Mouse (Mus musculus) erythroblast, adult 5-6 weeks (primary cell): ENCODE results near the gene Pkn1. TPM values are rescaled to one million over a fixed set of nuclear protein-coding genes. Genes with fewer than 3 reads are reported as not detected.

Experiments used
- ATAC-seq: replicated peaks from 2 replicates; pipeline ENCODE4 v1.8.0; 2016; ENCODE audit warnings: moderate number of reproducible peaks, mild to moderate bottlenecking, moderate TSS enrichment, inconsistent platforms; ENCODE audit not compliant: poor library complexity, low FRiP score, severe bottlenecking
- total RNA-seq, 2 experiments: library from RNA; stranded (forward) in 1 of 2; stranded (reverse) in 1 of 2; fragments of 150-400 nt in 1 of 2; fragments of 200-764, 138-1000 nt in 1 of 2; gene quantifications; 2 replicates each; pipeline versions ENCODE4 v1.2.3 to v1.2.4; 2015 to 2017; ENCODE audit warnings: low replicate concordance in 2 of 2

The Pkn1 gene
- total RNA-seq, 2 experiments from 2014 or later: 5.2 to 30.6 TPM

DNA sequence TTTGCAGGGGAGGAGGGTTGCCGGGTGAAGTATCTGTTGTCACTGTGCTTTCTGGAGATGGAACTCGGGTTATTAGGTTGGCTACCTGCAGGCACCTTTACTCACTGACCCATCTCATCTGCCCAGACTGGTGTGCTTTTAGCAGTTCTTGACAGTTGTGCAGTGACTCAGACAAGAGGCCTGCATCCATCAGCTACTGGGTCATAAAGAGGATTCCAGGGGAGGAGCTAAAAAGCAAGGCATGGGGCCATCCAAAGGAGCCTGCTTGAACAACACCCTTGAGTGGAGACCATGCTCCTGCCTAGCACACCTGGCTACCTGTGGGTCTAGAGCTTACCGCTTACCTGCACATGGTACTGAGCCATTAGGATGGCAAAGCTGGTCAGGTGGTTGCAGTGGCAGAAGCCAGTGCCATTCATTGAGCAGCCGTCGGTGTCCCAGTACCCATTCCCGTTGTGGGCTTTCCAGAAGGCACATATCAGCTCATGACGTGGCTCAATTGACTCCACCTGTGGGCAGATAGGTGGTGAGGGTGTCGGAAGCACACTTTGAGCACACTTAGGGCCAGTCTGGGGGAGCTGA, 26.6 kb upstream of the Pkn1 start:
- no peak for ATAC-seq

GRCm38 (mm10) chr8:83724697-83725482, 25.9 kb upstream of the Pkn1 start:
- peak; percentile 64 for ATAC-seq

DNA sequence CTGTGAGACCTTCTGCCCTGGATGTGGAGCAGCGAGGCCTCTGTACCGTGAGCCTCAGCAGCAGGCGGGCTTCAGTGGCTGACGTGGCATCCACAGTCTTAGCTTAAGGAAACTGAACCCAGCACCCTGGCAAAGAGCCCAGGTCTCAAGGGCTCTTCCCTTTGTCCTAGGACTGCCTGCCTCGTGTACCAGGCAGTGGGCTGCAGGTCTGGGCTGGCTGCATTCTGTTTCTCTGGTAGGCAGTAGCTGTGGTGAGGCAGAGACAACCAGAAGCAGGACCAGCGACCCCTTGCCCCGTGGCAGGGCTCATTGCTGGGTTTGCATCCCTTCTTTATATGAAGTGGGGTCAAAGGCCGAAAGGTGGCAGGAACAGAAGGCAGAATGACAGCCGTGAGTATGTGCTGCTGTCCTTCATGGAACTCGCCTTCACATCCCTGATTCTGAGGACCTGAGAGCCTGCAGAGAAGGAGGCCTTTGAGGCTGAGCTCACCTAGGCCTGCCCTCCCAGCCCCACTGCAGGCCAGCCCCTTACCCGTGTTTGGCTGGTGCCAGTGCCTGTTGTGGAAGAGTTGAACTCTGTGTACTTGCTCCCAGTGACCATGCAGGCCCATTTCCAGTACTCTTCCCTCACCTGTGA, 24.6 kb upstream of the Pkn1 start:
- no peak for ATAC-seq

GRCm38 (mm10) chr8:83722631-83723030, 23.7 kb upstream of the Pkn1 start:
- no peak for ATAC-seq

DNA sequence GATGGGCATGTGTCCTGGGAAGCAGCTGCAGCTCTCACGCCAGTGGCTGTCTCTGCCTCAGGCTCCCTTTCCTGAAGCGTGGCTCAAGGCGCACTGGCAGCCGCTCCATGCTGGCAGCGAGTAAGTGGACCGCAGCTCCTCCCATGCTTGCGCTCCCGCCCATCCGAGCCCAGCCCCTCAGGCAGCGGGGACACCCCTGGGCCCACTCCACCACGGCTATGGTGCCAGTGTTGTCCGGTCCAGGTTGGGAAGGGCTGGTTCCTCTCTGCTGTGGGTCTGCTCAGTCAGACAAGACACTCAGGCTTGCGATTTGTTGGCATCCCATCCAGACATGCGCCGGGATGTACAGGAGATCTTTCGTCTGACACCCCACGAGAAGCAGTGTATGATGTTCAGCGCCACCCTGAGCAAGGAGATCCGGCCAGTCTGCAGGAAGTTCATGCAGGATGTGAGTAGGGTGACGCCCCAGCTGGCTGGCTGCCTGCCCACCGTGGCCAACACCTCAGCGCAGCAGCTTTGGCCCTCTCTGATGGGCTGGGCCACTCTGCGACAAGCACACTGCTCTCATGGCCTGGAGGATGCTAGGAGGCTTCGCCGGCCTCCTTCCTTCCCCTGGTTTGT, 22.5 kb upstream of the Pkn1 start:
- ATAC-seq: no peak

- no peak for ATAC-seq
These were observed 20.7 kb upstream of the Pkn1 start for GRCm38 (mm10) chr8:83719693-83720092.

GRCm38 (mm10) chr8:83719048-83719447, 20.1 kb upstream of the Pkn1 start:
- no peak for ATAC-seq

DNA sequence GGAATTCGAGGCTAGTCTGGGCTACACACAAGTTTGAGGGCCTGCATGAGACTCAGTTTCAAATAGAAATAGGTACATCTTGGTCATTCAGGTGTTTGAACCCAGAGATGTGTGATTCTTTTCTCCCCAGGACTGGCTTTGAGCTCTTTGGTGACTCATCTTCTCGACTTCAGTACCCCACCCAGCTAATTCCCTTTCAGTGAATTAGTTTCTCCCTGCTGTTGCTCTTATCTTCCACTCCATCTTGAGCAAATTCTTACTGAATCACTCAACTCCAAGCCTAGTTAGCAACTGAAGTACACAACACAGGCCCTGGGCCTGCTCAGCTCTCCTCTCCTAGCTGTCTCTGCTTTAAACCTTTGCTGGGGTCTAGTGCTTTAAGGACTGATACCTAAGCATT, 17.6 kb upstream of the Pkn1 start:
- peak; percentile 52 for ATAC-seq

- no peak for ATAC-seq
These were observed 16.8 kb upstream of the Pkn1 start for GRCm38 (mm10) chr8:83715771-83716170.

- ATAC-seq: peak; percentile 96
These were observed 16.2 kb upstream of the Pkn1 start, which contains the start of gene Ddx39 for GRCm38 (mm10) chr8:83715031-83715690. Ddx39 (plus strand) TSS chr8:83715177.

- peak; percentile 41 for ATAC-seq
These were observed 15.7 kb upstream of the Pkn1 start for GRCm38 (mm10) chr8:83714676-83715030.

GRCm38 (mm10) chr8:83707554-83707953, 8.6 kb upstream of the Pkn1 start:
- ATAC-seq: no peak

DNA sequence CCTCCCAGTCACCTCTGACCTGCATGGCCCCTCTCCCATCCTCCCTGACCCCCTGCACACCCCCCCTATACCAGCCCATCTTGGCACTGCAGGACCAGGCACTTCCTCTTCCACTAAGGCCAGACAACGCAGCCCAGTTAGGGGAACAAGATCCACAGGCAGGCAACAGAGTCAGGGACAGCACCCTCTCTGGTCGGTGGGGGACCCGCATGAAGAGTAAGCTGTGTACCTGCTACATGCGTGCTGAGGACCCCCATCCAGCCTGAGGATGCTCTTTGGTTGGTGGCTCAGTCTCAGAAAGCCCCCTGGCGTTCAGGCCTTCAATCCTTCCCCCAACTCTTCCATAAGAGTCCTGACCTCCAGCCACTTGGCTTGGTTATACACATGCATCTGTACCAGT, 7.4 kb upstream of the Pkn1 start:
- no peak for ATAC-seq

- no peak for ATAC-seq
These were observed 4.4 kb upstream of the Pkn1 start for GRCm38 (mm10) chr8:83703426-83703825.

GRCm38 (mm10) chr8:83700423-83701085, 1.6 kb upstream of the Pkn1 start:
- no peak for ATAC-seq

DNA sequence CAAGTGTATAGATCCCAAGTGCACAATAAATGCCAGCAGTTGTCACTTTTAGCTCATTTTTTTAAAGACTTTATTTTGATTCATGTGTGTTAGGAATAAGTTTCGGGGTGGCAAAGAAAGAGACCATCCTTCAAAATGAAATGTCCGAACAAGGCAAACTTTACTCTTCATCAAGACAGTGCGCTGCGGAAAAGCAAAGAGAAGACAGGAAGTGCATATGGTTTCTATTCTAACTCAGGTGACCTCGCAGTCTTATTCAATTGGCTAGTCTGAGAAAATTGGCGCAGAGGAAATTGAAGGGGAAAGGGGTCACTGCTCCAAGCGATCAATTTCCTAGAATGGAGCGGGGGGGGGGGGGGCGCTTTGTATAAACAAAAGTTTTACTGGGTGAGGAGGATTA, 587 bp upstream of the Pkn1 start:
- ATAC-seq: no peak

- ATAC-seq: peak; percentile 62
These were observed 703 bp downstream of the Pkn1 start for GRCm38 (mm10) chr8:83698291-83698660.

DNA sequence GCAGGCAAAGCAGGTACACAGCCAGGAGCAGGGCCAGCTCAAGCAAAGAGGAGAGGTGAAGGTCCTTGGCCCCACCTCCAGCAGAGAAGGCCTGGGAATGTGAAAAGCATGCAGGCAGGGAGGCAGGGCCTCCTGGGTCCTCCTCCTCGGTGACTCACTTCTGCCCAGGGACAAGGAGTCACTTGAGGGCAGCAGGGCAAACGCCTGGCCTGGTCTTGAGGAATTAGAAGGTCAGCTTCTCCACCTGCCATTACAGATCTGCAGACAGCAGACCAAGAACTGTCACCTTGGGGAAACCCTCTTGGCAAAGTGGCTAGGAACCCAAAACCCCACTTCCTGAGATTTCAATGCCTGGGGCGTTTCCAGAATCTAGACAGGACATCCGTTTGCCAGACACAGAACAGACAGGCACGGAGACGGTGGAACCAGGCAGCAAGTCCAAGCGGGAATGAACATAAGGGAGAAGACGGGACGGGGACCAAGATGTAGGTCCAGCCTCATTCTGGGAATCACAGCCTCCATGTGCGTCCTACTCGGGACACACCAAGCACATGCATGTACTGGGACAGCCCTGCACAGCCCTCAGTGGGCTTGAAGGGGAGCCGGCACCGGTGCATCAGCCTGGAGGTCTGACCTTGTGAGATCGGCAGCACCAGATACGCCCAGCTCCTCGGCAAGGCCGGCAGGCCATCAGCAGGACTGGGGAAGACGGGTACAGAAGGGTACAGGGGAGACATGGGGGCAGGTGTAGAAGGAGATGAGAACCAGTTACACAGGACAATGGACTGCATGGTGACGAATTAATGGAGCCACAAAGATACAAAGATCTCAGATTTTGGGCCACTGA, 1.4 kb downstream of the Pkn1 start:
- ATAC-seq: no peak
